Mouse (Mus musculus): Measurements from ENCODE around the gene Prdx6b. TPM values are rescaled to one million over a fixed set of nuclear protein-coding genes. Genes with fewer than 3 reads are reported as not detected.

The Prdx6b gene
- polyA plus RNA-seq, 1 experiment from 2014 or later, result not detected

- H3K4me3 ChIP-seq (ENCODE audit: low read length), result no peak overlapping the region
- peaks cover 7% of the 10 kb centered on the region; the same call in 1 of the 2 replicates for H3K4me1 ChIP-seq (replicated peaks; ENCODE audit: control insufficient read depth, insufficient read depth, low read length)
- H3K27me3 ChIP-seq (ENCODE audit: control insufficient read depth, insufficient read depth, low read depth, low read length), result no peaks in the 10 kb centered on the region
- H3K9me3 ChIP-seq (ENCODE audit: control insufficient read depth, low read length), result no peaks in the 10 kb centered on the region
- WGBS, result 53% methylated on average over 1 of the region's 1 CpGs
- no peak for ATAC-seq (ENCODE audit: low read depth)
- no peak overlapping the region for H3K9ac ChIP-seq (ENCODE audit: low read length)
- H3K4me2 ChIP-seq (ENCODE audit: low read depth, low read length), result no peak overlapping the region
- H3K27ac ChIP-seq (ENCODE audit: low read length), result no peak overlapping the region
- no peaks in the 10 kb centered on the region for H3K36me3 ChIP-seq (ENCODE audit: control insufficient read depth, insufficient read depth, low read length)
Observed at GRCm38 (mm10) chr2:80314201-80314600, 21.9 kb downstream of the Prdx6b start.

DNA sequence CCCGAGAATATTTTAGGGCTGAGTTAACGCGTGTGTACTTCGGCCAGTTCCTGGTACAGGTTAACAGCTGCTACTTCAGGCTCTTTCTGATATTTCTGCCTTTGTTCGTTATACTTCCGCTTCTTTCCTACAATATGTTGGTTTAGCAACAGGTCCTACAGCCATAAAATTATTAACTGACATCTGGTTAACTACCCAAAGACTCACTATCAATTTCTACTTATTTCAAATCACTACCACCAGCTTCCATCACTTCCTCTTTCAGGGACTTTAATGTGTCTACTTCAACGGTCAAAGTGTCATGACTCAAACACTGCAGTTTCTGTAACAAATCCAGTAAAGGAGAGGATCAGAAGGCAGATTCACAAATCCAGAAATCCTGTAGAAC lies 22.6 kb downstream of the Prdx6b start:
- no peaks in the 10 kb centered on the region for H3K27me3 ChIP-seq (ENCODE audit: control insufficient read depth, insufficient read depth, low read depth, low read length)
- ATAC-seq (ENCODE audit: low read depth), result peak; percentile 24
- peak overlapping the region; percentile 87 for H3K4me2 ChIP-seq (ENCODE audit: low read depth, low read length)
- H3K4me1 ChIP-seq (replicated peaks; ENCODE audit: control insufficient read depth, insufficient read depth, low read length), result peaks cover 7% of the 10 kb centered on the region; the same call in 1 of the 2 replicates
- 34% methylated on average over 7 of the region's 7 CpGs for WGBS
- H3K27ac ChIP-seq (ENCODE audit: low read length), result peak overlapping the region; percentile 96
- peak overlapping the region; percentile 95 for H3K9ac ChIP-seq (ENCODE audit: low read length)
- no peaks in the 10 kb centered on the region for H3K36me3 ChIP-seq (ENCODE audit: control insufficient read depth, insufficient read depth, low read length)
- no peaks in the 10 kb centered on the region for H3K9me3 ChIP-seq (ENCODE audit: control insufficient read depth, low read length)
- peak overlapping the region; percentile 95 for H3K4me3 ChIP-seq (ENCODE audit: low read length)

- Histone ChIP-seq H3K27ac (ENCODE audit: low read length) (peak within 1 kb of the TSS; percentile 96), H3K27me3 (ENCODE audit: control insufficient read depth, insufficient read depth, low read depth, low read length) (no peaks in the 10 kb centered on the region), H3K9me3 (ENCODE audit: control insufficient read depth, low read length) (no peaks in the 10 kb centered on the region), H3K36me3 (ENCODE audit: control insufficient read depth, insufficient read depth, low read length) (peaks cover 2% of the 10 kb centered on the region; the same call in 1 of the 2 replicates), H3K4me1 (replicated peaks; ENCODE audit: control insufficient read depth, insufficient read depth, low read length) (peaks cover 7% of the 10 kb centered on the region; the same call in 1 of the 2 replicates), H3K4me2 (ENCODE audit: low read depth, low read length) (peak within 1 kb of the TSS; percentile 87), H3K9ac (ENCODE audit: low read length) (peak within 1 kb of the TSS; percentile 95), H3K4me3 (ENCODE audit: low read length) (peak within 1 kb of the TSS; percentile 95)
- under 1% methylated on average over 69 of the region's 72 CpGs for WGBS
- ATAC-seq (ENCODE audit: low read depth), result peak; percentile 96
Observed at GRCm38 (mm10) chr2:80315242-80316161, 23.2 kb downstream of the Prdx6b start, which contains the start of gene Dnajc10. Gene Dnajc10, plus strand, starts transcription at chr2:80315466.

GRCm38 (mm10) chr2:80322878-80323277 lies 30.6 kb downstream of the Prdx6b start:
- H3K36me3 ChIP-seq (ENCODE audit: control insufficient read depth, insufficient read depth, low read length), result peaks cover 40% of the 10 kb centered on the region

DNA sequence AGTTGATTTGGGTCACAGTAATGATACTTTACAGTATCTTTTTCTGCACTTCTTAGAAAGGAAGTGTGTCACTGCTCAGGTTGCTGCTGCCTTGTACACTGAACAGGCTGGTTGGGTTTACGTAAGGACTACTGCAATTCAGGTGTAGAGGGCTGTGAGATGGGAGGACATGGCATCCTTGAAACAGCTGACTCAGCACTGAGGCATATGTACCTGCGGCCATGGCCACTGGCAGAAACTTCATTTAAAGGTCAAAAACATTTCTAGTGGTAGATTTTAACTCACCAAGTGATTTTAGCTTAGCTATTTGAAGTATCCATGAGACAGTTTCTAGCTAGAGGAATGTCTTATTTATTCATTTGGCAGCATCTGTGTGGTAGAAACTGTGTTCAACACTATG lies 33.5 kb downstream of the Prdx6b start:
- H3K36me3 ChIP-seq (ENCODE audit: control insufficient read depth, insufficient read depth, low read length), result peaks cover 40% of the 10 kb centered on the region
- H3K4me3 ChIP-seq (ENCODE audit: low read length), result no peak overlapping the region
- no peaks in the 10 kb centered on the region for H3K27me3 ChIP-seq (ENCODE audit: control insufficient read depth, insufficient read depth, low read depth, low read length)
- H3K27ac ChIP-seq (ENCODE audit: low read length), result no peak overlapping the region
- no peak overlapping the region for H3K9ac ChIP-seq (ENCODE audit: low read length)
- no peaks in the 10 kb centered on the region for H3K9me3 ChIP-seq (ENCODE audit: control insufficient read depth, low read length)
- 96% methylated on average over 2 of the region's 2 CpGs for WGBS
- no peak for ATAC-seq (ENCODE audit: low read depth)
- H3K4me2 ChIP-seq (ENCODE audit: low read depth, low read length), result no peak overlapping the region
- no peaks in the 10 kb centered on the region for H3K4me1 ChIP-seq (replicated peaks; ENCODE audit: control insufficient read depth, insufficient read depth, low read length)

More at GRCm38 (mm10) chr2:80322878-80323277, 30.6 kb downstream of the Prdx6b start:
- Histone ChIP-seq H3K27me3 (ENCODE audit: control insufficient read depth, insufficient read depth, low read depth, low read length) (no peaks in the 10 kb centered on the region), H3K4me1 (replicated peaks; ENCODE audit: control insufficient read depth, insufficient read depth, low read length) (no peaks in the 10 kb centered on the region), H3K9ac (ENCODE audit: low read length) (no peak overlapping the region), H3K4me3 (ENCODE audit: low read length) (no peak overlapping the region), H3K9me3 (ENCODE audit: control insufficient read depth, low read length) (no peaks in the 10 kb centered on the region), H3K27ac (ENCODE audit: low read length) (no peak overlapping the region), H3K4me2 (ENCODE audit: low read depth, low read length) (no peak overlapping the region)
- WGBS, result 92% methylated on average over 4 of the region's 4 CpGs
- no peak for ATAC-seq (ENCODE audit: low read depth)

DNA sequence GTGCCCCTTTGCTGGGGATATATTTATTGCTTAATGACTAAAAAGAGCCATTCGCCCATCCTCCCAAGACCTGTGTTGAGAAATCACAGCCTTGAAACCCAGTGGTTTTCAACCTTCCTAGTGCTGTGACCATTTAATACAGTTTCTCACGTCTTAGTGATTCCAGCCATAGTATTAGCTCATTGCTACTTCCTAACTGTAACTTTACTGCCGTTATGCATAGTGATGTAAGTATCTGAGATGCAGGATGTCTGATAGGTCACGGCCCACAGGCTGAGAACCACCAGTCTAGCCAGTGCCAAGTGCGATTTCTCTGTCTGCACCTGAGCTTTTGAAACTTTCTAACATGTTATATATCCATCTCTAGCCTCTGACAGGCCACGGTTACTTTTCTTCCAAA lies 35.0 kb downstream of the Prdx6b start:
- Histone ChIP-seq H3K9me3 (ENCODE audit: control insufficient read depth, low read length) (no peaks in the 10 kb centered on the region), H3K4me1 (replicated peaks; ENCODE audit: control insufficient read depth, insufficient read depth, low read length) (no peaks in the 10 kb centered on the region), H3K4me3 (ENCODE audit: low read length) (no peak overlapping the region), H3K4me2 (ENCODE audit: low read depth, low read length) (no peak overlapping the region), H3K27ac (ENCODE audit: low read length) (no peak overlapping the region), H3K27me3 (ENCODE audit: control insufficient read depth, insufficient read depth, low read depth, low read length) (no peaks in the 10 kb centered on the region), H3K36me3 (ENCODE audit: control insufficient read depth, insufficient read depth, low read length) (peaks cover 34% of the 10 kb centered on the region), H3K9ac (ENCODE audit: low read length) (no peak overlapping the region)
- 86% methylated on average over 6 of the region's 6 CpGs for WGBS
- ATAC-seq (ENCODE audit: low read depth), result no peak

- WGBS, result 92% methylated on average over 7 of the region's 7 CpGs
- Histone ChIP-seq H3K9me3 (ENCODE audit: control insufficient read depth, low read length) (no peaks in the 10 kb centered on the region), H3K36me3 (ENCODE audit: control insufficient read depth, insufficient read depth, low read length) (peaks cover 35% of the 10 kb centered on the region)
Observed at GRCm38 (mm10) chr2:80328961-80329653, 36.8 kb downstream of the Prdx6b start.

GRCm38 (mm10) chr2:80340537-80340936 lies 48.3 kb downstream of the Prdx6b start:
- no peaks in the 10 kb centered on the region for H3K4me1 ChIP-seq (replicated peaks; ENCODE audit: control insufficient read depth, insufficient read depth, low read length)
- H3K27me3 ChIP-seq (ENCODE audit: control insufficient read depth, insufficient read depth, low read depth, low read length), result no peaks in the 10 kb centered on the region
- ATAC-seq (ENCODE audit: low read depth), result no peak
- 96% methylated on average over 9 of the region's 9 CpGs for WGBS
- H3K4me2 ChIP-seq (ENCODE audit: low read depth, low read length), result no peak overlapping the region
- no peak overlapping the region for H3K27ac ChIP-seq (ENCODE audit: low read length)
- peaks cover 38% of the 10 kb centered on the region for H3K36me3 ChIP-seq (ENCODE audit: control insufficient read depth, insufficient read depth, low read length)
- H3K9me3 ChIP-seq (ENCODE audit: control insufficient read depth, low read length), result no peaks in the 10 kb centered on the region
- no peak overlapping the region for H3K4me3 ChIP-seq (ENCODE audit: low read length)
- H3K9ac ChIP-seq (ENCODE audit: low read length), result no peak overlapping the region

More at GRCm38 (mm10) chr2:80328961-80329653, 36.8 kb downstream of the Prdx6b start:
- H3K27ac ChIP-seq (ENCODE audit: low read length), result no peak overlapping the region
- no peak overlapping the region for H3K4me3 ChIP-seq (ENCODE audit: low read length)
- no peak overlapping the region for H3K9ac ChIP-seq (ENCODE audit: low read length)
- no peak for ATAC-seq (ENCODE audit: low read depth)
- H3K4me1 ChIP-seq (replicated peaks; ENCODE audit: control insufficient read depth, insufficient read depth, low read length), result no peaks in the 10 kb centered on the region
- H3K4me2 ChIP-seq (ENCODE audit: low read depth, low read length), result no peak overlapping the region
- no peaks in the 10 kb centered on the region for H3K27me3 ChIP-seq (ENCODE audit: control insufficient read depth, insufficient read depth, low read depth, low read length)

Measured in lung, embryonic 16.5 days (tissue).